Mouse (Mus musculus) ES-E14 (cell line): Measurements from ENCODE around the gene Trim62. TPM values are rescaled to one million over a fixed set of nuclear protein-coding genes. Genes with fewer than 3 reads are reported as not detected.

ENCODE experiments used
- DNase-seq: peaks from one replicate; pipeline ENCODE4 v3.0.0-alpha.2; 2013; ENCODE audit warnings: low read depth, low spot score
- H3K27ac ChIP-seq: 2 replicates; pipeline ENCODE4 v1.5.1; 2012; ENCODE audit warnings: low read depth, mild to moderate bottlenecking, low read length, moderate library complexity, mixed read lengths; ENCODE audit not compliant: poor library complexity, insufficient read depth, severe bottlenecking
- H3K36me3 ChIP-seq: 2 replicates; pipeline ENCODE4 v1.6.1; 2012; ENCODE audit warnings: mild to moderate bottlenecking, low read length, moderate library complexity, mixed read lengths; ENCODE audit not compliant: control insufficient read depth, poor library complexity, insufficient read depth, severe bottlenecking
- H3K4me1 ChIP-seq, 2 experiments: fragments of 150-350 bp in 1 of 2; sonication (generic) in 1 of 2; 2 replicates each; pipeline ENCODE4 v1.6.1; 2012; ENCODE audit warnings: low read length in 2 of 2, mild to moderate bottlenecking in 1 of 2, mixed read lengths in 1 of 2; ENCODE audit not compliant: control insufficient read depth in 2 of 2, insufficient read depth in 2 of 2, poor library complexity in 1 of 2
- H3K4me3 ChIP-seq, 2 experiments: fragments of 150-350 bp in 1 of 2; sonication (generic) in 1 of 2; 2 replicates each; pipeline ENCODE4 v1.5.1; 2012; ENCODE audit warnings: low read length in 2 of 2, low read depth in 1 of 2, mild to moderate bottlenecking in 1 of 2, mixed read lengths in 1 of 2; ENCODE audit not compliant: insufficient read depth in 1 of 2, poor library complexity in 1 of 2, severe bottlenecking in 1 of 2
- H3K9ac ChIP-seq: 2 replicates; pipeline ENCODE4 v1.6.1; 2012; ENCODE audit warnings: low read depth, mild to moderate bottlenecking, low read length, mixed read lengths; ENCODE audit not compliant: poor library complexity, insufficient read depth, severe bottlenecking
- H3K9me3 ChIP-seq: fragments of 150-350 bp; sonication (generic); 2 replicates; pipeline ENCODE4 v1.6.1; 2012; ENCODE audit warnings: low read depth, mild to moderate bottlenecking, low read length; ENCODE audit not compliant: control insufficient read depth, insufficient read depth
- CHD2 ChIP-seq: IDR thresholded peaks from 2 replicates; pipeline ENCODE4 v1.6.1; 2014; ENCODE audit warnings: mild to moderate bottlenecking, low read depth, low read length, inconsistent platforms
- HCFC1 ChIP-seq: IDR thresholded peaks from 2 replicates; pipeline ENCODE4 v1.6.1; 2012; ENCODE audit warnings: low read length, inconsistent platforms, borderline replicate concordance; ENCODE audit not compliant: insufficient read depth
- MAFK ChIP-seq: IDR thresholded peaks from 2 replicates; pipeline ENCODE4 v1.6.1; 2014; ENCODE audit warnings: mild to moderate bottlenecking, low read depth, low read length, inconsistent platforms; ENCODE audit not compliant: insufficient read depth
- ZC3H11A ChIP-seq: IDR thresholded peaks from 2 replicates; pipeline ENCODE4 v1.6.1; 2012; ENCODE audit warnings: low read depth, mild to moderate bottlenecking, inconsistent platforms, low read length, borderline replicate concordance
- ZNF384 ChIP-seq: IDR thresholded peaks from 2 replicates; pipeline ENCODE4 v1.6.1; 2012; ENCODE audit warnings: low read depth, low read length, inconsistent platforms
- in situ Hi-C, 2 experiments: fragments of 600-800 bp; cut with MboI; formaldehyde crosslinking; loops; one replicate each; pipeline ENCODE4 v1.15.1; 2025; ENCODE audit warnings: low sequenced_read_pairs in 2 of 2, inconsistent platforms in 1 of 2; ENCODE audit not compliant: unreplicated experiment in 2 of 2
- total RNA-seq: library from RNA; depleted of rRNA; stranded (reverse); fragments of 300-350 nt; gene quantifications from 2 replicates; pipeline ENCODE4 v1.2.3, GENCODE M21; 2012; rRNA removed

Trim62 gene
- total RNA-seq, 1 experiment = 0.54 TPM

DNA sequence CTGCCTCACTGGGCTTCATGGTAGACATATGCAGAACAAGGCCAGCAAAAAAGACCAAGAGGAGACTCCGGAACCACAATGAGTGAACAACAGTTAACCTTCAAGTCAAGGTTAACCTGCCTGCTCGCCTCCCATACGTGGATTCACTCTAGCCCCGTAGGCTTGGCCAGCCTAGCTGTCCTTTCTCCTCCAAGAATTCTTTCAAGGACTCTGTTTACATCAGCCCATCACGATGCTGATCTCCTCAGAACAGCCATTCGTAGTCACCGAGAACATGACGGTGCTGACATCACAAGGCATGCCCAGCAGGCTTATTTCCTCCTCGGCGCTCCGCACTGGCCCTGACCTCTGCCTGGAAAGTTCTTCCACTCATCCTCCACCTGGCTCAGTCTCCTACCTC, 74.8 kb downstream of the Trim62 start:
- Histone ChIP-seq H3K9ac (no peak overlapping the region), H3K9me3 (no peaks in the 10 kb centered on the region), H3K36me3 (peaks cover 5% of the 10 kb centered on the region; the same call in 1 of the 2 replicates), H3K4me3 (no peak overlapping the region), H3K27ac (no peak overlapping the region), H3K4me1 (peaks cover 0 to 22% of the 10 kb centered on the region in 2 experiments; a peak in 2 of 4 replicates)
- in situ Hi-C loops = loop anchor here (10.0 kb wide), 2 partner anchors 117 to 127 kb away; no protein-coding TSS in a partner anchor
- TF ChIP-seq ZNF384 (no peak), ZC3H11A (no peak), CHD2 (no peak), HCFC1 (no peak), MAFK (no peak)
- no peak for DNase-seq

DNA sequence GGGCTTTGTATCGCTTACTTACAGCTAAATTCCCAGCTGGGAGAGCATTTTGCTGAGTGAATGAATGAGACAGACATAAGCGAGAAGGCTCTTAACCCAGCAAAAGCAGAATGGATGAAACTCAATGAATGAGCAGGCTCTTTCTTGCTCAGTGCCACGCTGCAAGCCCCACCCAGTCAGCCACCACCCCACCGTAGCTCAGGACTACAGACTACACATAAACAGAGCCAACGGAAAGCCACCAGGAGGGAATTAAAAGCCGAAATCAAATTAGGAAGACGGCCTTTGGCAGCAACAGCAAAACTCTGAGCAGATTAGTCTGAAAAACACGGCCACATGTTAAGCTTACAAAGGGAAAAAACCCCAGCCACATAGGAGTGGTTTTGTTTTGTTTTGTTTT, 75.5 kb downstream of the Trim62 start:
- Histone ChIP-seq H3K4me1 (peaks cover 0 to 22% of the 10 kb centered on the region in 2 experiments; a peak in 2 of 4 replicates), H3K9ac (no peak overlapping the region), H3K9me3 (no peaks in the 10 kb centered on the region), H3K27ac (no peak overlapping the region), H3K4me3 (no peak overlapping the region), H3K36me3 (peaks cover 5% of the 10 kb centered on the region; the same call in 1 of the 2 replicates)
- DNase-seq = no peak
- in situ Hi-C loops = loop anchor here (10.0 kb wide), 2 partner anchors 116 to 126 kb away; no protein-coding TSS in a partner anchor
- TF ChIP-seq MAFK (no peak), CHD2 (no peak), ZC3H11A (no peak), HCFC1 (no peak), ZNF384 (no peak)

DNA sequence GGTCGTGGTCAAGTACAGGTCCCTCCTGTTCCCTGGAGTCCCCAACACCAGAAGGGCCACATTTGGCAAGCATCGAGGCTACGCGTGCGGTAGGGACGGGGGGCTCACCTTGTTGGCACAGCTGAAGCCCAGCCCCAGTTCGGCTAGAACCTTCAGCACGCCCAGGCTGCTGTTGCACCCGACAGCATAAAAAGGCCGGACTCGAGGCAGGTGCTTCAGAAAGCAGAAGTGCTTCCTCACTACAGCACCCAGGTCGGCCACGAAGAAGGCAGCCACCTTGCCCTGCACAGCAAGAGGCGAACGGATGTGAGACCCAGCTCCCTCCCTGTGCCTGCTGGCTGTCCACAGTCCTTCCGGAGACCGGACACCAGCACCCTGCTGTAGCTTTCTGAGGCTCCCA, 76.3 kb downstream of the Trim62 start:
- no peak overlapping the region for H3K27ac ChIP-seq
- TF ChIP-seq HCFC1 = no peak
- no peak for TF ChIP-seq ZNF384
- no peak for TF ChIP-seq CHD2
- TF ChIP-seq MAFK = no peak
- TF ChIP-seq ZC3H11A = no peak
- no peaks in the 10 kb centered on the region for H3K9me3 ChIP-seq
- in situ Hi-C loops = loop anchor here (10.0 kb wide), 2 partner anchors 115 to 125 kb away; no protein-coding TSS in a partner anchor
- no peak overlapping the region for H3K4me3 ChIP-seq
- no peak overlapping the region for H3K9ac ChIP-seq
- peaks cover 0 to 22% of the 10 kb centered on the region in 2 experiments; a peak in 2 of 4 replicates for H3K4me1 ChIP-seq
- peaks cover 5% of the 10 kb centered on the region; the same call in 1 of the 2 replicates for H3K36me3 ChIP-seq
- no peak for DNase-seq

Other genes starting within 250 kb of the Trim62 start
- gene Phc2, start 228.9 kb upstream of the Trim62 start, total RNA-seq = 18.0 and 29.8 TPM in 2 replicates
- gene A3galt2, start 128.2 kb upstream of the Trim62 start, total RNA-seq = 0.09 and 0.11 TPM in 2 replicates
- 1.5 and 1.9 TPM in 2 replicates for gene Zfp362, start 77.5 kb upstream of the Trim62 start, total RNA-seq
- gene Azin2, start 78.9 kb downstream of the Trim62 start, total RNA-seq = 16.0 and 21.2 TPM in 2 replicates
- 148 and 177 TPM in 2 replicates for gene Ak2, start 108.4 kb downstream of the Trim62 start, total RNA-seq
- 47.1 and 66.7 TPM in 2 replicates for gene Rnf19b, start 174.7 kb downstream of the Trim62 start, total RNA-seq
- gene Tmem54, start 222.0 kb downstream of the Trim62 start, total RNA-seq = 10.0 and 18.8 TPM in 2 replicates
- gene Hpca, start 238.5 kb downstream of the Trim62 start, total RNA-seq = 4.4 and 6.1 TPM in 2 replicates